Mouse (Mus musculus) olfactory bulb, adult 2 months (tissue): ENCODE results near the gene Focad.

Experiments
- CTCF ChIP-seq: fragments of 200-500 bp; IDR thresholded peaks from 2 replicates; pipeline ENCODE4 v1.5.1; 2012; ENCODE audit warnings: low read depth, mild to moderate bottlenecking, low read length, moderate library complexity; ENCODE audit not compliant: insufficient read depth
- POLR2A ChIP-seq: fragments of 200-500 bp; IDR thresholded peaks from 2 replicates; pipeline ENCODE4 v1.6.1; 2012; ENCODE audit warnings: mild to moderate bottlenecking, low read depth, low read length, moderate library complexity; ENCODE audit not compliant: insufficient read depth

- TF ChIP-seq CTCF (no peak), POLR2A (no peak)
Measured at GRCm38 (mm10) chr4:88194256-88194655, 99.8 kb downstream of the Focad start.
